Mouse (Mus musculus) thymus, adult 2 months (tissue): ENCODE results near the gene Dnm3.

Experiments
- CTCF ChIP-seq: fragments of 200-500 bp; IDR thresholded peaks from 2 replicates; pipeline ENCODE4 v1.5.1; 2012; ENCODE audit warnings: mild to moderate bottlenecking, control low read depth, low read length, moderate library complexity, borderline replicate concordance; ENCODE audit not compliant: control insufficient read depth, poor library complexity, insufficient read depth; ENCODE audit errors: extremely low read depth
- POLR2A ChIP-seq: fragments of 200-500 bp; IDR thresholded peaks from 2 replicates; pipeline ENCODE4 v1.6.1; 2012; ENCODE audit warnings: mild to moderate bottlenecking, low read length, control low read depth, moderate library complexity; ENCODE audit not compliant: control insufficient read depth, poor library complexity, insufficient read depth; ENCODE audit errors: extremely low read depth

DNA sequence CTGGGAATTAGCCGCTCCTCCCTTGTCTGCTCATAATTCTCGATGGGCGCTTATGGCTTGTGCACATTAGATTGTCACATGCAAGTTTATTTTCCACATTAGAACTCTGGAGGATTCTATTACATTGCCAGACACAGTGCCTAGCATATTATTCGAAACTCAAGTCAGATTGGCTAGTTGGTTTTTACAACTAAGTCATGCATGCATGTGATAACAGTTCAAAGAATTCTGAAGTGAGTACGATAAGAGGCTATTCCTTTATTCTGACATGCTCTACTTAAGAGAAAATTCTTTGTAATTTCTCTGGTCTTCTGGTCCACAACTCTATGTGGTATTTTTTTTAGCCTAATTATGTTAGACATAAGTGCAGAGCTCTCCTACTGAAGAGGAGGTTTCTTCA is 320.2 kb downstream of the Dnm3 start:
- TF ChIP-seq POLR2A (no peak), CTCF (no peak)
